Mouse (Mus musculus): ENCODE measurements at regions not wholly inside any gene's neighbourhood (a gene's known extent, or its start where the extent isn't known, plus 50 kb on each side); places are given as distances from the start of the nearest gene placed in this dataset.
A peak's percentile ranks its signal among the peaks of the same experiment; 100 is the strongest.

DNA sequence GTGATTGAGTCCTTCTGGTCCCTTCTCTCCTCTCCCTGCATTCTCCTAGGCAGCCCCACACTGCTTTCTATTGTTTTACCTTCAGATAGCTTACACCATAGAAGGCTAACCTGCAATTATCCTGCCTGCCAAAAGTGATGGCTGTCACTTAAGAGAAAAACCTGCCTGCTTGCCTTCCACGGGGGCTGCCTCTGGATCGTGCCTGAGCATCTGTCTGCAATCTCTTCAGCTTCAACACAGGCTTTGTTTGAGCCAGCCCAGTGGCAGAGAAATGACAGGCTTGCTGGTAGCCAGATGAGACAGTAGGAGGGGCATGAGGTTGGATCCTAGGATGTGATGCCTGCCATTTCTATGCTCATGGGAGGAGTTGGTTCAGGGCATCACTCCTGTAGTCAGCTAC, 345.2 kb upstream of the Tshz3 start:
- peak; percentile 28 for DNase-seq

GRCm38 (mm10) chr7:36350616-36351015, 347.3 kb upstream of the Tshz3 start:
- peak; percentile 52 for DNase-seq

GRCm38 (mm10) chr7:36348195-36348594, 349.7 kb upstream of the Tshz3 start:
- DNase-seq, result no peak

DNA sequence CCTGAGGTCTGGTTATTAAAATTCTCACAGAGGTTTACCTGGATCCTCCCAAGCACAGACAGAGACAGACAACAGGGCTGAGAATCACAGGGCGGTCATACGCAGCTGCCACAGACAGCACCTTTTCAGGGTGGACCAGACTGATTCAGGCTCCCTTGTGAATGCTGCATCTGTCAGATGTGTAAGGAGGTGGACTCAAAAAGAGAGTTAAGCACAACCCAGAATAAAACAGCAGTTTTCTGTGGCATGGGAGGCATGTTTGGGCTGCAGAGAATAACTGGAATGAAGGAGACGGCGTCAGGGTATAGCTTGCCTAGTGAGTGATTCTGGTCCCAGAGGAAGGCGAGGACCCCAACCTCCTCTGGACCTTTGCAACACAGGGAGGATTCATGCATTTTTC, 363.1 kb upstream of the Tshz3 start:
- no peak for DNase-seq

GRCm38 (mm10) chr7:36334091-36334490, 363.8 kb upstream of the Tshz3 start:
- no peak for DNase-seq

GRCm38 (mm10) chr7:36332633-36333032, 365.3 kb upstream of the Tshz3 start:
- DNase-seq, result no peak

- DNase-seq, result no peak
These were observed 369.8 kb upstream of the Tshz3 start for GRCm38 (mm10) chr7:36328141-36328540.

GRCm38 (mm10) chr7:36324035-36324434, 373.9 kb upstream of the Tshz3 start:
- DNase-seq, result no peak

- no peak for DNase-seq
These were observed 375.7 kb upstream of the Tshz3 start for GRCm38 (mm10) chr7:36322181-36322580.

GRCm38 (mm10) chr7:36317466-36318212, 380.3 kb upstream of the Tshz3 start:
- DNase-seq, result peak; percentile 51

GRCm38 (mm10) chr7:36313751-36314150, 384.2 kb upstream of the Tshz3 start:
- DNase-seq, result no peak

- no peak for DNase-seq
These were observed 387.9 kb upstream of the Tshz3 start for GRCm38 (mm10) chr7:36309761-36310605.

- no peak for DNase-seq
These were observed 389.2 kb upstream of the Tshz3 start for GRCm38 (mm10) chr7:36308726-36309125.

- DNase-seq, result no peak
These were observed 389.8 kb upstream of the Tshz3 start for GRCm38 (mm10) chr7:36308106-36308620.

- no peak for DNase-seq
These were observed 420.6 kb upstream of the Tshz3 start for GRCm38 (mm10) chr7:36277275-36277674.

GRCm38 (mm10) chr7:36268966-36269365, 429.0 kb upstream of the Tshz3 start:
- DNase-seq, result peak; percentile 5

- DNase-seq, result no peak
These were observed 432.6 kb upstream of the Tshz3 start for GRCm38 (mm10) chr7:36265163-36265823.

DNA sequence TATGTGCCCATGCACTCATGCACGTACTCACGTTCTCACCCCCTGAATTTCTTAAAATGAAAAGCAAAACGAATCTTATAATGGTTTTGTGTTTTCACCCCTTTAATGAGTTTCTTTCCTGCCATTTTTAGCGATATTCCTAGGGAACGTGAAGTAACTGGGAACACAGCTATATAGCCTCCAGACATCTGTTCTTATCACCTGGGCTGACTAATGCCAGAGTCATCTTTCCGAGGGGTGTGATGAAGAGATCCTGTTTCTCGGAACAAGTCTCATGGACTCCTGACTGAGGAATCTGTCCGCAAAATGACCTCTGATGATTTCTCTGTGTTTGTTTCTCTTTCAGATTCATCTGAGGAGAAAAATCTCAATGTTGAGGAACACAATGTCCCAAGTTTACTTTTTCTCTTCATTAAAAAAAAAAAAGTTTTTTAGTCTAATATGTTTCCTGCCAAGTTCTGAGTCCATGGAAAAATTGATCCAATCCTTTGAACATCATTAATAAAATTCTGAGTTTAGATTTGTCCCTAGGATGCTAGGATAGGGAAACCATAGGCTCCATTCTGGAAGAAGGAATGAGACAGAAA, 435.7 kb upstream of the Tshz3 start:
- DNase-seq, result no peak

GRCm38 (mm10) chr7:36257102-36257501, 440.8 kb upstream of the Tshz3 start:
- DNase-seq, result no peak

DNA sequence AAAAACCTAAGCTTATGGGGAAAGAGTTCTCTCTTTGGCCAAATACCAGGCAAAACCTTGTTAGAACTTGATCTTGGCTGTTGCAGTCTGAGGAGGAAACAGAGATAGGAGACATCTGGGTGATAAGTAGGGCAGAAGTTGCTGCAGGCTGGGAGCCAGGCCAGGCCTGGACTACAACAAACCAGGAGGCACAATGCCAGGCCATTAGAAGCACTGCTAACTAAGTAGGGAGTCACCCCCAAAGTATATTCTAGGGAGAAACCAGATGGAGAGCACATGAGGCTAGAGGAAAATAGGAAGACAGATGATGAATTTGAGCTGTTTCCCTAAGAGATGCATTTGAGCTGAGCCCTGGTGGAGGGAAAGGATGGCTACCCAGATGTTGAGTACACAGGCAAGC, 444.6 kb upstream of the Zfp507 start:
- DNase-seq, result no peak

GRCm38 (mm10) chr7:36236673-36237072, 433.9 kb upstream of the Zfp507 start:
- no peak for DNase-seq

- no peak for DNase-seq
These were observed 426.2 kb upstream of the Zfp507 start for GRCm38 (mm10) chr7:36229031-36229430.

GRCm38 (mm10) chr7:36224416-36224815, 421.6 kb upstream of the Zfp507 start:
- DNase-seq, result no peak

Data from embryo, embryonic 11 days (tissue).